Comparison of ENCODE assay signal across 8 mouse cellular contexts in the genomic region with DNA sequence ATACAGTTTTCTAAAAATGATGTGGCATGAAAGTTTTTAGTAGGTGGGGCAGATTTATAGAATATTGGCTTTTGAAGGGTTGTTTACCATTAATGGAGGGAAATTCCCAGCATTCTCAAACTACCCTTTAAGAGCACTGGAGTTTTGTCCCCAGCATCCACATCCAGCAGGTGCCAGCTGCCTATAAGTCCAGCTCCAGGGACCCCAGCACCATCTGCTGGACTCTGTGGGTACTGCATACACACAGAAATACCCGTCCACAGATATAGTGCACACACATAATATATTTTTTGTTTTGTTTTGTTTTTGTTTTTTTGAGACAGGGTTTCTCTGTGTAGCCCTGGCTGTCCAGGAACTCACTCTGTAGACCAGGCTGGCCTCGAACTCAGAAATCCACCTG. TPM values are rescaled to one million over a fixed set of nuclear protein-coding genes. Genes with fewer than 3 reads are reported as not detected.
DNase-seq lines count a peak whose midpoint lies in the region; ATAC-seq lines count a peak whose summit lies in the region.

No protein-coding gene starts in this region.

- WGBS in embryonic facial prominence, embryonic 11.5 days = 61% methylated on average over 2 of the region's 2 CpGs

- H3K27ac ChIP-seq in embryonic facial prominence, embryonic 11.5 days (replicated peaks; ENCODE audit: low read depth, low read length) = no peak overlapping the region

- no peak overlapping the region for H3K4me3 ChIP-seq in embryonic facial prominence, embryonic 11.5 days (ENCODE audit: low read depth, low read length)

- H3K36me3 ChIP-seq in embryonic facial prominence, embryonic 11.5 days (replicated peaks; ENCODE audit: control insufficient read depth, insufficient read depth, low read depth, low read length) = peaks cover 3% of the 10 kb centered on the region

- no peak for ATAC-seq in frontal cortex, adult (ENCODE audit: low TSS enrichment)
- no peak for ATAC-seq in embryonic facial prominence, embryonic 11.5 days (replicated peaks; ENCODE audit: insufficient number of reproducible peaks, low FRiP score, low TSS enrichment, low read depth)

- H3K4me2 ChIP-seq in embryonic facial prominence, embryonic 11.5 days (ENCODE audit: low read depth, low read length) = no peak overlapping the region

- H3K4me1 ChIP-seq in embryonic facial prominence, embryonic 11.5 days (ENCODE audit: control insufficient read depth, insufficient read depth, low read length) = peaks cover 3% of the 10 kb centered on the region; the same call in 1 of the 2 replicates

- H3K9me3 ChIP-seq in embryonic facial prominence, embryonic 11.5 days (replicated peaks; ENCODE audit: control insufficient read depth, low read length) = no peaks in the 10 kb centered on the region

- DNase-seq in frontal cortex, postnatal 25 days (ENCODE audit: low spot score in 2 of 2) = peak; percentile 59 to 64
- DNase-seq in B cell, adult 2 months = peak; percentile 89 to 92
- peak; percentile 75 for DNase-seq in adrenal gland, postnatal 25 days
- peak; percentile 80 for DNase-seq in embryonic facial prominence, embryonic 11.5 days (ENCODE audit: low spot score)
- peak; percentile 85 for DNase-seq in kidney, postnatal 14 days
- DNase-seq in lung, postnatal 25 days (ENCODE audit: low spot score) = peak; percentile 79
- peak; percentile 42 to 80 for DNase-seq in spleen, adult 18-20 months

- H3K9ac ChIP-seq in embryonic facial prominence, embryonic 11.5 days (replicated peaks; ENCODE audit: low read length) = no peak overlapping the region

- no peaks in the 10 kb centered on the region for H3K27me3 ChIP-seq in embryonic facial prominence, embryonic 11.5 days (ENCODE audit: control insufficient read depth, insufficient read depth, low read length)

RNA-seq across cellular contexts. Expression of a gene that starts 2.2 kb away (rescaled TPM):
- 218 and 290 TPM in 2 replicates for total RNA-seq in adrenal gland, postnatal 25 days (2021)
- 54.1 and 62.3 TPM in 2 replicates for polyA plus RNA-seq in embryonic facial prominence, embryonic 11.5 days (2014; fragmentation: Nextera tagmentation; extraction: Ambion mirVana)

RNA-seq across cellular contexts. Expression of a gene that starts 21.7 kb away (rescaled TPM):
- total RNA-seq in adrenal gland, postnatal 25 days (2021) = 31.3 and 32.1 TPM in 2 replicates
- polyA plus RNA-seq in embryonic facial prominence, embryonic 11.5 days (2014; fragmentation: Nextera tagmentation; extraction: Ambion mirVana) = 107 TPM in 2 replicates

RNA-seq across cellular contexts. Expression of a gene that starts 22.2 kb away (rescaled TPM):
- 38.2 and 42.6 TPM in 2 replicates for total RNA-seq in adrenal gland, postnatal 25 days (2021)
- 78.0 and 81.9 TPM in 2 replicates for polyA plus RNA-seq in embryonic facial prominence, embryonic 11.5 days (2014; fragmentation: Nextera tagmentation; extraction: Ambion mirVana)

RNA-seq across cellular contexts. Expression of a gene that starts 27.6 kb away (rescaled TPM):
- total RNA-seq in adrenal gland, postnatal 25 days (2021) = 43.6 and 46.0 TPM in 2 replicates
- polyA plus RNA-seq in embryonic facial prominence, embryonic 11.5 days (2014; fragmentation: Nextera tagmentation; extraction: Ambion mirVana) = 30.3 and 34.1 TPM in 2 replicates

RNA-seq across cellular contexts. Expression of a gene that starts 39.7 kb away (rescaled TPM):
- total RNA-seq in adrenal gland, postnatal 25 days (2021) = 123 and 135 TPM in 2 replicates
- 194 and 196 TPM in 2 replicates for polyA plus RNA-seq in embryonic facial prominence, embryonic 11.5 days (2014; fragmentation: Nextera tagmentation; extraction: Ambion mirVana)
